Mouse (Mus musculus): ENCODE results near the gene Pdcd7.
A peak's percentile ranks its signal among the peaks of the same experiment; 100 is the strongest.

The Pdcd7 gene

GRCm38 (mm10) chr9:65398279-65398678 lies 52.4 kb downstream of the Pdcd7 start, which contains the start of gene Rasl12:
Gene Rasl12 (plus strand): TSS chr9:65398506.
- peak; percentile 57 for DNase-seq (ENCODE audit: low read depth, low spot score)

GRCm38 (mm10) chr9:65399934-65400333 lies 54.0 kb downstream of the Pdcd7 start:
- DNase-seq (ENCODE audit: low read depth, low spot score), result no peak

GRCm38 (mm10) chr9:65404331-65405183 lies 58.7 kb downstream of the Pdcd7 start:
- no peak for DNase-seq (ENCODE audit: low read depth, low spot score)

DNA sequence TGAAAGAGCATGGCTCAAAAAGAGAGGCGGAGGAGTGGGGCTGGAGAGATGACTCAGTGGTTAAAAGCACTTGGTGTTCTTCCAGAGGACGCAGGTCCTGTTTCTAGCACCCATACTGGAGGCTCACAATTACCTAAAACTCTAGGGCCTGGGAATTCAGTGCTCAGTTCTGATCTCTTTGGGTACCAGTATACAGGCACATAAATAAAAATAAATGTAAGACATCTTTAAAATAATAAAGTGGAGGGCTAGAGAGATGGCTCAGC lies 59.2 kb downstream of the Pdcd7 start:
- no peak for DNase-seq (ENCODE audit: low read depth, low spot score)

- DNase-seq (ENCODE audit: low read depth, low spot score), result no peak
Measured at GRCm38 (mm10) chr9:65407327-65407726, 61.4 kb downstream of the Pdcd7 start.

DNA sequence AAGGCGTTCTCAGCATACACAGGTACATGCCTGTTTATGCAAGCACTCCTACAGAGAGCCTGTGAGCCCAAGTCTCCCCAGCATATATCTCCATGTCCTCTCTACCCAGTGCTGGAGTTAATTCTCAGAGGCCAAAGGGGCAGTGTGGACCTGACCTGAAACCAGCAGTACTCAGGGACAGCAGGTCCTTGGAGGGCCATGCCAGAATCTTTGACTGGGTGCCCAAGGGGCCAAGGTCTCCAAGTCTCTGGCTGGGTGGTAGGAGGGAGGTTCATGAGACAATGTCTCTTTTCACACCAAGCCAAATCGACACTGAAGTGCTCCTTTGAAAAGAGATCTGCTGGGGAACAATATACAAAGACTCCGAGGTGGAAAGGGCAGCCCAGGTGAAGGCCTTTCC lies 62.0 kb downstream of the Pdcd7 start:
- no peak for DNase-seq (ENCODE audit: low read depth, low spot score)

DNA sequence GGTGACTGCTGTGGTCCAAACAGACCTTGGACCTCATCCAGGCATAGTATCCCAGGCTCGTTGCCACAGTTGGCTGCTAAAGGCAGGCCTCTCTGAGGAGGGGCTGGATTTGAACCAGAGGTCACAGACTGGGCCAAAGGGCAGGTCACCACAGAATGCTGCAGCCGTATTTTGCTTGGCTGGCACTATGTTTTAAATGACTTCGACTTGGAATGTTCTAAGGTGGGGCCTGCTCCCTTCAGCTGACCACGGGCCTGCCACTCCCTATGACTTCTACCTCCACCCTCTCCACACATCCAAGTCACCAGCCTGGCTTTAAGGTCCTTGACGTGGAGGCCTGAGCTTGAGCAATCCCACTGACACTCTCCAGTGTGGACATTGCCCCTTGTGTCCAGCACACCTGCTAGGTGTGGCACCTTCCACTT lies 63.0 kb downstream of the Pdcd7 start:
- no peak for DNase-seq (ENCODE audit: low read depth, low spot score)

Data from forelimb bud, embryonic 11.5 days (tissue).